Mouse (Mus musculus) ovary, postnatal 36 days (tissue): Measurements from ENCODE around the gene Dnm3.

Experiments used
- DNase-seq: peaks from one replicate; pipeline ENCODE4 v3.0.0; 2022; ENCODE audit warnings: low spot score, mixed read lengths

The Dnm3 gene

GRCm38 (mm10) chr1:161990684-161991578 is 486.9 kb downstream of the Dnm3 start:
- no peak for DNase-seq

GRCm38 (mm10) chr1:161983979-161984566 is 493.8 kb downstream of the Dnm3 start:
- DNase-seq: no peak

- no peak for DNase-seq
Measured at GRCm38 (mm10) chr1:161983451-161983850, 494.4 kb downstream of the Dnm3 start.

- no peak for DNase-seq
Measured at GRCm38 (mm10) chr1:161980626-161981298, 497.1 kb downstream of the Dnm3 start.

- no peak for DNase-seq
Measured at GRCm38 (mm10) chr1:161980046-161980445, 497.8 kb downstream of the Dnm3 start.

GRCm38 (mm10) chr1:161979536-161979935 is 498.3 kb downstream of the Dnm3 start, which contains the start of gene 4930558K02Rik:
TSS of gene 4930558K02Rik (minus strand) at chr1:161979636.
- DNase-seq: no peak

- DNase-seq: no peak
Measured at GRCm38 (mm10) chr1:161978173-161978700, 499.6 kb downstream of the Dnm3 start.

GRCm38 (mm10) chr1:161977331-161977730 is 500.5 kb downstream of the Dnm3 start:
- peak; percentile 24 for DNase-seq

GRCm38 (mm10) chr1:161976255-161977182 is 501.3 kb downstream of the Dnm3 start:
- peak; percentile 43 for DNase-seq

- no peak for DNase-seq
Measured at GRCm38 (mm10) chr1:161972233-161972632, 505.6 kb downstream of the Dnm3 start.

- no peak for DNase-seq
Measured at GRCm38 (mm10) chr1:161970874-161971273, 507.0 kb downstream of the Dnm3 start.

GRCm38 (mm10) chr1:161968589-161969407 is 509.0 kb downstream of the Dnm3 start, which contains the start of gene Pigc:
TSS of gene Pigc (plus strand) at chr1:161969186.
- DNase-seq: peak; percentile 90

- DNase-seq: no peak
Measured at GRCm38 (mm10) chr1:161967936-161968335, 509.9 kb downstream of the Dnm3 start.

GRCm38 (mm10) chr1:161962465-161963377 is 515.1 kb downstream of the Dnm3 start:
- DNase-seq: no peak

GRCm38 (mm10) chr1:161957964-161958950 is 519.6 kb downstream of the Dnm3 start:
- DNase-seq: no peak

- no peak for DNase-seq
Measured at GRCm38 (mm10) chr1:161955846-161956245, 522.0 kb downstream of the Dnm3 start.

- DNase-seq: no peak
Measured at GRCm38 (mm10) chr1:161952599-161952998, 525.2 kb downstream of the Dnm3 start.
